In the genomic region with DNA sequence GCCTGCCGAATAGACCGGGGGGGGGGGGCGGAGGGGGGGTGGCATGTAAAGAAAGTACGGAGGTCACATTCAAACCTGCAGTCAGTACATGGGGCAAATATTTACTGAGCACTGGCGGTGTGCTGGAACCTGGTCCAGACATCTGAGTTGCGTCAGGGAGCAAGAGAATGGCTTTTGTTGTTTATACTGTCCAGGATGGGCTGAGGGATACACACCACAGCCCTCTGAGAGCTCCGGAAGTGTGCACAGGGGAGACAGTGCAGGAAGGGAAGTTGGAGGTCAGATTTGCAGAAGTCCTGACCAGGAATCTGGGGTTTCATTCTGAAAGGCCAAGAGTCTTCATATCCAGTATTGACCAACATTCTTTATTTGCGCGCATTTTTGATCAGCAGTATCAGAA, we compare ENCODE assay signal across 19 mouse cellular contexts. TPM values are rescaled to one million over a fixed set of nuclear protein-coding genes. Genes with fewer than 3 reads are reported as not detected.
DNase-seq lines count a peak whose midpoint lies in the region; ATAC-seq and TF ChIP-seq lines count a peak whose summit lies in the region.
"Had no signal": no experiment of that assay in that cellular context is flagged by ENCODE, and none has a peak within 500 bp of the region (broad histone marks: within the 10 kb centered on the region; RNA-seq: fewer than 3 reads in every experiment).

No protein-coding gene starts in this region.

- no peak for TF ChIP-seq POLR2A in small intestine, adult 2 months (IDR thresholded peaks at IDR 0.05; ENCODE audit: low read depth, low read length)

- no peaks in the 10 kb centered on the region for H3K27me3 ChIP-seq in heart, embryonic 15.5 days
- H3K27me3 ChIP-seq in intestine, postnatal 0 days (replicated peaks; ENCODE audit: control insufficient read depth, insufficient read depth, low read length), result no peaks in the 10 kb centered on the region
- H3K27me3 ChIP-seq in lung, postnatal 0 days (replicated peaks; ENCODE audit: insufficient read depth, low read length), result no peaks in the 10 kb centered on the region
- no peaks in the 10 kb centered on the region for H3K27me3 ChIP-seq in small intestine, adult 2 months (ENCODE audit: control insufficient read depth, insufficient read depth, low read length)
- H3K27me3 ChIP-seq: embryonic facial prominence, embryonic 13.5 days; forebrain, embryonic 15.5 days had no signal

- TF ChIP-seq CTCF in intestine, postnatal 0 days (IDR thresholded peaks at IDR 0.05; ENCODE audit: low read depth), result no peak
- TF ChIP-seq CTCF in lung, postnatal 0 days (IDR thresholded peaks at IDR 0.05), result no peak
- no peak for TF ChIP-seq CTCF in small intestine, adult 2 months (IDR thresholded peaks at IDR 0.05; ENCODE audit: extremely low read depth, insufficient read length, insufficient replicate concordance, low read depth, low read length)

- ATAC-seq in heart, embryonic 15.5 days (replicated peaks; ENCODE audit: insufficient number of reproducible peaks, insufficient read depth, low FRiP score, low read depth), result no peak
- no peak; the same call in 1 of the 2 replicates for ATAC-seq in intestine, postnatal 0 days
- ATAC-seq in lung, postnatal 0 days, result peak; percentile 82
- ATAC-seq: forebrain, embryonic 15.5 days had no signal

- no peak overlapping the region for H3K4me3 ChIP-seq in heart, embryonic 15.5 days
- H3K4me3 ChIP-seq in intestine, postnatal 0 days (ENCODE audit: low read depth, low read length), result no peak overlapping the region
- H3K4me3 ChIP-seq in lung, postnatal 0 days (ENCODE audit: low read depth, low read length), result no peak overlapping the region
- no peak overlapping the region for H3K4me3 ChIP-seq in small intestine, adult 2 months (ENCODE audit: low read depth, low read length)
- H3K4me3 ChIP-seq: embryonic facial prominence, embryonic 13.5 days; forebrain, embryonic 15.5 days had no signal

- peaks cover 10% of the 10 kb centered on the region; the same call in 1 of the 2 replicates for H3K4me1 ChIP-seq in heart, embryonic 15.5 days (replicated peaks)
- no peaks in the 10 kb centered on the region for H3K4me1 ChIP-seq in intestine, postnatal 0 days (replicated peaks; ENCODE audit: control insufficient read depth, insufficient read depth, low read length)
- H3K4me1 ChIP-seq in lung, postnatal 0 days (ENCODE audit: insufficient read depth, low read depth, low read length), result 0 out of 2 replicates have a peak, but pooled peaks cover 2% of the 10 kb centered on the region
- no peaks in the 10 kb centered on the region; the same call in 1 of the 2 replicates for H3K4me1 ChIP-seq in small intestine, adult 2 months (ENCODE audit: control insufficient read depth, insufficient read depth, insufficient read length, low read length)

- peak overlapping the region; percentile 12; the same call in 1 of the 2 replicates for H3K27ac ChIP-seq in heart, embryonic 15.5 days
- 0 out of 2 replicates have a peak overlapping the region, but pooled peaks have one; percentile 21 for H3K27ac ChIP-seq in intestine, postnatal 0 days (ENCODE audit: low read depth, low read length)
- H3K27ac ChIP-seq in lung, postnatal 0 days (ENCODE audit: low read length), result peak overlapping the region; percentile 66
- H3K27ac ChIP-seq in small intestine, adult 2 months (ENCODE audit: insufficient read depth, low read depth, low read length), result peak overlapping the region; percentile 24; the same call in 1 of the 2 replicates
- H3K27ac ChIP-seq: embryonic facial prominence, embryonic 13.5 days; forebrain, embryonic 15.5 days had no signal

- DNase-seq in heart, postnatal 4 days, result no peak
- peak; percentile 49 for DNase-seq in lung, postnatal 0 days (ENCODE audit: low spot score)
- DNase-seq in thymus, postnatal 14 days, result no peak
- DNase-seq in frontal cortex, adult 2 months (ENCODE audit: extremely low spot score in 1 of 2, low spot score in 1 of 2), result no peak
- no peak for DNase-seq in B cell, adult 2 months
- DNase-seq: cerebellum, adult 2 months; left cerebral cortex, postnatal 4 days; midbrain, embryonic 14.5 days; spleen, adult 18-20 months; thymus, postnatal 25 days had no signal

- no peaks in the 10 kb centered on the region for H3K9me3 ChIP-seq in heart, embryonic 15.5 days (replicated peaks)
- H3K9me3 ChIP-seq in intestine, postnatal 0 days (ENCODE audit: control insufficient read depth), result no peaks in the 10 kb centered on the region
- no peaks in the 10 kb centered on the region for H3K9me3 ChIP-seq in lung, postnatal 0 days (ENCODE audit: low read length)
- H3K9me3 ChIP-seq: embryonic facial prominence, embryonic 13.5 days; forebrain, embryonic 15.5 days had no signal

- TF ChIP-seq EP300 in lung, postnatal 0 days (IDR thresholded peaks at IDR 0.05), result peak; percentile 36; the same call in 1 of the 2 replicates

- no peak overlapping the region for H3K4me2 ChIP-seq in heart, embryonic 15.5 days
- no peak overlapping the region for H3K4me2 ChIP-seq in intestine, postnatal 0 days (replicated peaks; ENCODE audit: low read depth)
- no peak overlapping the region for H3K4me2 ChIP-seq in lung, postnatal 0 days (replicated peaks; ENCODE audit: low read depth, low read length)
- H3K4me2 ChIP-seq: embryonic facial prominence, embryonic 13.5 days; forebrain, embryonic 15.5 days had no signal

- H3K36me3 ChIP-seq in heart, embryonic 15.5 days, result no peaks in the 10 kb centered on the region
- no peaks in the 10 kb centered on the region for H3K36me3 ChIP-seq in intestine, postnatal 0 days (ENCODE audit: control insufficient read depth, insufficient read depth)
- no peaks in the 10 kb centered on the region for H3K36me3 ChIP-seq in lung, postnatal 0 days (ENCODE audit: insufficient read depth, low read length)
- H3K36me3 ChIP-seq in small intestine, adult 2 months (ENCODE audit: control insufficient read depth, insufficient read depth, low read length), result no peaks in the 10 kb centered on the region
- H3K36me3 ChIP-seq: embryonic facial prominence, embryonic 13.5 days; forebrain, embryonic 15.5 days had no signal

- no peak overlapping the region for H3K9ac ChIP-seq in heart, embryonic 15.5 days
- no peak overlapping the region for H3K9ac ChIP-seq in intestine, postnatal 0 days (ENCODE audit: low read depth, low read length)
- H3K9ac ChIP-seq in lung, postnatal 0 days (replicated peaks; ENCODE audit: low read depth), result no peak overlapping the region
- H3K9ac ChIP-seq: embryonic facial prominence, embryonic 13.5 days; forebrain, embryonic 15.5 days had no signal

- WGBS in heart, embryonic 15.5 days, result 59% methylated on average over 9 of the region's 9 CpGs
- 18% methylated on average over 9 of the region's 9 CpGs for WGBS in intestine, postnatal 0 days
- 20% methylated on average over 9 of the region's 9 CpGs for WGBS in lung, postnatal 0 days
- 20% methylated on average over 9 of the region's 9 CpGs for WGBS in small intestine, adult 2 months

RNA-seq across cellular contexts. Expression of a gene that starts 4.7 kb away (rescaled TPM):
- 0.03 and 0.09 TPM in 2 replicates for polyA plus RNA-seq in heart, embryonic 15.5 days (2015; fragmentation: Nextera tagmentation; extraction: Ambion mirVana)
- not detected for total RNA-seq in heart, postnatal 4 days (2021)
- 1.7 and 1.8 TPM in 2 replicates for polyA plus RNA-seq in intestine, postnatal 0 days (2015; fragmentation: Nextera tagmentation; extraction: Ambion mirVana)
- 0.15 and 0.20 TPM in 2 replicates for polyA plus RNA-seq in lung, postnatal 0 days (2015; fragmentation: Nextera tagmentation; extraction: Ambion mirVana)
- 1.6 and 2.2 TPM in 2 replicates for polyA plus RNA-seq in small intestine, adult 2 months (2012; rRNA removed)
- 0.02 TPM in 2 replicates for polyA plus RNA-seq in frontal cortex, adult 2 months (2012; rRNA removed)
- total RNA-seq: heart, adult 18-20 months; left cerebral cortex, postnatal 4 days; neutrophil, adult 5-6 weeks had no signal
- polyA plus RNA-seq: cerebellum, adult 2 months; embryonic facial prominence, embryonic 13.5 days; forebrain, embryonic 15.5 days had no signal

RNA-seq across cellular contexts. Expression of a gene that starts 16.9 kb away (rescaled TPM):
- polyA plus RNA-seq in heart, embryonic 15.5 days (2015; fragmentation: Nextera tagmentation; extraction: Ambion mirVana), result 3.4 and 4.2 TPM in 2 replicates
- total RNA-seq in heart, postnatal 4 days (2021), result 1 to 10 TPM; 4.0 to 4.6 TPM
- polyA plus RNA-seq in intestine, postnatal 0 days (2015; fragmentation: Nextera tagmentation; extraction: Ambion mirVana), result 0.82 and 0.90 TPM in 2 replicates
- polyA plus RNA-seq in lung, postnatal 0 days (2015; fragmentation: Nextera tagmentation; extraction: Ambion mirVana), result 2.5 and 2.6 TPM in 2 replicates
- 0.34 and 0.35 TPM in 2 replicates for polyA plus RNA-seq in small intestine, adult 2 months (2012; rRNA removed)
- polyA plus RNA-seq in frontal cortex, adult 2 months (2012; rRNA removed), result 9.7 and 10.1 TPM in 2 replicates
- total RNA-seq: neutrophil, adult 5-6 weeks had no signal

RNA-seq across cellular contexts. Expression of a gene that starts 36.4 kb away (rescaled TPM):
- polyA plus RNA-seq in heart, embryonic 15.5 days (2015; fragmentation: Nextera tagmentation; extraction: Ambion mirVana), result 0.20 and 0.24 TPM in 2 replicates
- total RNA-seq in heart, postnatal 4 days (2021), result not detected
- polyA plus RNA-seq in intestine, postnatal 0 days (2015; fragmentation: Nextera tagmentation; extraction: Ambion mirVana), result 0.23 and 0.44 TPM in 2 replicates
- polyA plus RNA-seq in lung, postnatal 0 days (2015; fragmentation: Nextera tagmentation; extraction: Ambion mirVana), result 1.2 and 2.0 TPM in 2 replicates
- polyA plus RNA-seq in small intestine, adult 2 months (2012; rRNA removed), result not detected in 2 replicates
- polyA plus RNA-seq in frontal cortex, adult 2 months (2012; rRNA removed), result 0.46 and 0.59 TPM in 2 replicates
- total RNA-seq: adrenal gland, postnatal 25 days; heart, adult 18-20 months; neutrophil, adult 5-6 weeks had no signal
- polyA plus RNA-seq: cerebellum, adult 2 months; large intestine, adult 2 months had no signal

Comparison
In these comparisons a context has a peak if more than half of its experiments do, and no peak if none do; other contexts are left out.
1. H3K27ac ChIP-seq: peak in every context shown above with its lines; median percentile 66 in lung, postnatal 0 days; 24 in small intestine, adult 2 months; 21 in intestine, postnatal 0 days; 12 in heart, embryonic 15.5 days.